10 mouse cellular contexts compared by ENCODE assay signal in the genomic region with DNA sequence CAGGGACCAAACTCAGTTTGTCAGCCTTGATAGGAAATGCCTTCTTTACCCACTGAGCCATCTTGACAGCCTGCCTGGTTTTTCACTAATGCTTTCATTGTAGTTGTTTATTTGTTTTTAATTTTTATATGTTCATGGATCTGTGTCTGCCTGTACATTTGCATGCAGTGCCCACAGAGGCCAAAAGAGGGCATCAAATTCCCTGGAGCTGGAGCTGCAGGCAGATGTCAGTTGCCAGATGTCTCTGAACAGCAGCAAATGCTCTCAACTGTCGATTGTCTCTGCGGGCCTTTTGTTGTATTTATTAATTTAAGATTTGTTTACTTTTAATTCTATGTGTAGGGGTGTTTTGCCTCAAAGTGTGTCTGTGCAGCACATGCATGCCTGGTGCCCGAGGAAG. TPM values are rescaled to one million over a fixed set of nuclear protein-coding genes. Genes with fewer than 3 reads are reported as not detected.
A peak's percentile ranks its signal among the peaks of the same experiment; 100 is the strongest.
DNase-seq lines count a peak whose midpoint lies in the region; ATAC-seq and TF ChIP-seq lines count a peak whose summit lies in the region.
"Had no signal": no experiment of that assay in that cellular context is flagged by ENCODE, and none has a peak within 500 bp of the region (broad histone marks: within the 10 kb centered on the region; RNA-seq: fewer than 3 reads in every experiment).

No protein-coding gene starts in this region.

- H3K4me1 ChIP-seq in midbrain, embryonic 11.5 days (ENCODE audit: control insufficient read depth, insufficient read depth, low read length): no peaks in the 10 kb centered on the region
- peaks cover 4% of the 10 kb centered on the region; the same call in 1 of the 2 replicates for H3K4me1 ChIP-seq in midbrain, embryonic 15.5 days
- H3K4me1 ChIP-seq in embryonic fibroblast, embryonic 13.5 days (ENCODE audit: control insufficient read depth, insufficient read depth, low read length): no peaks in the 10 kb centered on the region; the same call in 1 of the 2 replicates
- H3K4me1 ChIP-seq: embryonic facial prominence, embryonic 15.5 days had no signal

- intact Hi-C loops in gastrocnemius, adult 2 months (cut with DNase I): loop anchor here (5.0 kb wide), 1 partner anchor 78 kb away; the partner anchor contains the start of gene Pik3c2a

- ATAC-seq in midbrain, embryonic 11.5 days (ENCODE audit: low FRiP score): no peak
- no peak for ATAC-seq in midbrain, embryonic 15.5 days (replicated peaks)

- H3K9me3 ChIP-seq in midbrain, embryonic 11.5 days (ENCODE audit: control insufficient read depth, low read length): no peaks in the 10 kb centered on the region
- no peaks in the 10 kb centered on the region for H3K9me3 ChIP-seq in midbrain, embryonic 15.5 days
- H3K9me3 ChIP-seq: embryonic facial prominence, embryonic 15.5 days had no signal

- no peak for DNase-seq in gastrocnemius, adult 2 months
- no peak for DNase-seq in gastrocnemius, postnatal 4 days (ENCODE audit: low spot score in 2 of 2)
- peak; percentile 89 for DNase-seq in midbrain, embryonic 11.5 days (ENCODE audit: low spot score, missing footprints)
- DNase-seq in retina, postnatal 1 day: peak; percentile 54
- no peak for DNase-seq in spleen, adult 12 weeks (ENCODE audit: low spot score)
- no peak for DNase-seq in layer of hippocampus, adult 18-20 months (ENCODE audit: low spot score in 2 of 2)
- DNase-seq: right cerebral cortex, postnatal 4 days had no signal

- no peak overlapping the region for H3K4me2 ChIP-seq in midbrain, embryonic 11.5 days
- no peak overlapping the region for H3K4me2 ChIP-seq in midbrain, embryonic 15.5 days
- H3K4me2 ChIP-seq: embryonic facial prominence, embryonic 15.5 days had no signal

- peaks cover 3% of the 10 kb centered on the region; the same call in 1 of the 2 replicates for H3K36me3 ChIP-seq in midbrain, embryonic 11.5 days (ENCODE audit: control insufficient read depth, insufficient read depth, low read length)
- peaks cover 9% of the 10 kb centered on the region for H3K36me3 ChIP-seq in midbrain, embryonic 15.5 days (replicated peaks)

- no peak overlapping the region for H3K27ac ChIP-seq in gastrocnemius, adult 2 months
- no peak overlapping the region for H3K27ac ChIP-seq in midbrain, embryonic 11.5 days (ENCODE audit: low read depth, low read length)
- H3K27ac ChIP-seq in midbrain, embryonic 15.5 days: no peak overlapping the region
- no peak overlapping the region for H3K27ac ChIP-seq in embryonic fibroblast, embryonic 13.5 days (ENCODE audit: insufficient read depth, low read length)
- H3K27ac ChIP-seq: embryonic facial prominence, embryonic 15.5 days had no signal

- WGBS in midbrain, embryonic 11.5 days: 70% methylated on average over 3 of the region's 3 CpGs
- 63% methylated on average over 3 of the region's 3 CpGs for WGBS in midbrain, embryonic 15.5 days

- no peaks in the 10 kb centered on the region for H3K27me3 ChIP-seq in midbrain, embryonic 11.5 days (ENCODE audit: control insufficient read depth, insufficient read depth, low read length)
- H3K27me3 ChIP-seq in midbrain, embryonic 15.5 days (replicated peaks): no peaks in the 10 kb centered on the region
- H3K27me3 ChIP-seq: embryonic facial prominence, embryonic 15.5 days had no signal

- TF ChIP-seq POLR2A in embryonic fibroblast, embryonic 13.5 days (IDR thresholded peaks at IDR 0.05; ENCODE audit: low read depth, low read length): no peak

- H3K4me3 ChIP-seq in gastrocnemius, adult 2 months: no peak overlapping the region
- H3K4me3 ChIP-seq in midbrain, embryonic 11.5 days (ENCODE audit: low read depth, low read length): no peak overlapping the region
- H3K4me3 ChIP-seq in midbrain, embryonic 15.5 days: no peak overlapping the region
- no peak overlapping the region for H3K4me3 ChIP-seq in embryonic fibroblast, embryonic 13.5 days (ENCODE audit: insufficient read depth, low read length)
- H3K4me3 ChIP-seq: embryonic facial prominence, embryonic 15.5 days had no signal

- TF ChIP-seq CTCF in gastrocnemius, adult 2 months (IDR thresholded peaks at IDR 0.05): peak; percentile 46
- TF ChIP-seq CTCF in embryonic fibroblast, embryonic 13.5 days (IDR thresholded peaks at IDR 0.05; ENCODE audit: borderline replicate concordance, insufficient read depth, low read length): peak; percentile 12; the same call in 1 of the 2 replicates

- H3K9ac ChIP-seq in midbrain, embryonic 11.5 days (ENCODE audit: low read length): no peak overlapping the region
- H3K9ac ChIP-seq in midbrain, embryonic 15.5 days: no peak overlapping the region
- H3K9ac ChIP-seq: embryonic facial prominence, embryonic 15.5 days had no signal

RNA-seq across cellular contexts. Expression of gene Nucb2, which starts 15.6 kb away (rescaled TPM):
- total RNA-seq in gastrocnemius, adult 2 months (2021): 1 to 10 TPM; 3.9 to 7.7 TPM
- 10 to 100 TPM; 24.3 to 27.8 TPM for total RNA-seq in gastrocnemius, postnatal 4 days (2021)
- polyA plus RNA-seq in midbrain, embryonic 11.5 days (2014; fragmentation: Nextera tagmentation; extraction: Ambion mirVana): 16.1 and 18.2 TPM in 2 replicates
- 28.0 and 32.0 TPM in 2 replicates for polyA plus RNA-seq in midbrain, embryonic 15.5 days (2015; fragmentation: Nextera tagmentation; extraction: Ambion mirVana)
- polyA plus RNA-seq in embryonic fibroblast, embryonic 13.5 days (2011; ENCODE audit: insufficient read length, low read depth, missing spikeins): 39.8 and 44.0 TPM in 2 replicates
- 10 to 100 TPM; 19.1 to 20.1 TPM for total RNA-seq in layer of hippocampus, adult 18-20 months (2021)

Comparison
In these comparisons a context has a peak if more than half of its experiments do, and no peak if none do; other contexts are left out.
1. DNase-seq: peak in midbrain, embryonic 11.5 days (single experiment) and retina, postnatal 1 day (single experiment); none in gastrocnemius, adult 2 months (single experiment), gastrocnemius, postnatal 4 days (0 of 2), spleen, adult 12 weeks (single experiment) and layer of hippocampus, adult 18-20 months (0 of 2).